Mouse (Mus musculus) intestine, embryonic 15.5 days (tissue): ENCODE measurements around the gene Elovl6. TPM values are rescaled to one million over a fixed set of nuclear protein-coding genes. Genes with fewer than 3 reads are reported as not detected.
A peak's percentile ranks its signal among the peaks of the same experiment; 100 is the strongest.

Source experiments
- ATAC-seq: fragments of 200-750 bp; cut with Nextera tagmentation; 2 replicates; pipeline ENCODE4 v1.8.0; 2017; ENCODE audit warnings: moderate TSS enrichment, moderate library complexity
- H3K27ac ChIP-seq: fragments of 300-500 bp; sonication (generic); 2 replicates; pipeline ENCODE4 v1.5.1; 2015; ENCODE audit warnings: mild to moderate bottlenecking, inconsistent platforms
- H3K27me3 ChIP-seq: fragments of 300-500 bp; sonication (generic); replicated peaks from 2 replicates; pipeline ENCODE4 v1.6.1; 2015; ENCODE audit warnings: inconsistent platforms
- H3K36me3 ChIP-seq: fragments of 300-500 bp; sonication (generic); 2 replicates; pipeline ENCODE4 v1.6.1; 2015; ENCODE audit warnings: inconsistent platforms
- H3K4me1 ChIP-seq: fragments of 300-500 bp; sonication (generic); replicated peaks from 2 replicates; pipeline ENCODE4 v1.6.1; 2015; ENCODE audit warnings: inconsistent platforms
- H3K4me2 ChIP-seq: fragments of 300-500 bp; sonication (generic); replicated peaks from 2 replicates; pipeline ENCODE4 v1.6.1; 2015; ENCODE audit warnings: mild to moderate bottlenecking, inconsistent platforms
- H3K4me3 ChIP-seq: fragments of 300-500 bp; sonication (generic); replicated peaks from 2 replicates; pipeline ENCODE4 v1.5.1; 2015; ENCODE audit warnings: inconsistent platforms
- H3K9ac ChIP-seq: fragments of 300-500 bp; sonication (generic); 2 replicates; pipeline ENCODE4 v1.6.1; 2015; ENCODE audit warnings: inconsistent platforms
- H3K9me3 ChIP-seq: fragments of 300-500 bp; sonication (generic); 2 replicates; pipeline ENCODE4 v1.6.1; 2016; ENCODE audit warnings: inconsistent platforms
- WGBS: fragments of 180-500 bp; shearing (Covaris S2); methylation state at CpG from one replicate; pipeline ENCODE4 v1.1.7; 2015; 5-methylcytosine and 5-hydroxymethylcytosine counted together
- polyA plus RNA-seq: library from polyadenylated mRNA; unstranded; fragments of >200 nt; fragmentation: Nextera tagmentation; extraction: Ambion mirVana; gene quantifications from 2 replicates; pipeline ENCODE4 v1.2.1, GENCODE M21; 2015

The Elovl6 gene
- polyA plus RNA-seq, 1 experiment from 2014 or later = 46.4 TPM

GRCm38 (mm10) chr3:129656540-129656939 is 124.4 kb downstream of the Elovl6 start:
- Histone ChIP-seq H3K9me3 (no peaks in the 10 kb centered on the region), H3K27ac (no peak overlapping the region), H3K36me3 (no peaks in the 10 kb centered on the region), H3K4me2 (no peak overlapping the region), H3K4me3 (no peak overlapping the region), H3K27me3 (no peaks in the 10 kb centered on the region), H3K4me1 (no peaks in the 10 kb centered on the region), H3K9ac (no peak overlapping the region)
- no peak for ATAC-seq
- WGBS = 78% methylated on average over 4 of the region's 4 CpGs

- Histone ChIP-seq H3K4me2 (no peak overlapping the region), H3K9ac (no peak overlapping the region), H3K4me3 (no peak overlapping the region), H3K4me1 (no peaks in the 10 kb centered on the region), H3K36me3 (no peaks in the 10 kb centered on the region), H3K9me3 (no peaks in the 10 kb centered on the region), H3K27me3 (no peaks in the 10 kb centered on the region), H3K27ac (no peak overlapping the region)
- no peak for ATAC-seq
- 86% methylated on average over 9 of the region's 9 CpGs for WGBS
These were observed 125.1 kb downstream of the Elovl6 start for GRCm38 (mm10) chr3:129657222-129657621.

GRCm38 (mm10) chr3:129657775-129658174 is 125.6 kb downstream of the Elovl6 start:
- H3K9me3 ChIP-seq = no peaks in the 10 kb centered on the region
- no peak overlapping the region for H3K4me3 ChIP-seq
- WGBS = 84% methylated on average over 11 of the region's 11 CpGs
- no peaks in the 10 kb centered on the region for H3K4me1 ChIP-seq
- H3K36me3 ChIP-seq = no peaks in the 10 kb centered on the region
- no peak overlapping the region for H3K4me2 ChIP-seq
- no peak for ATAC-seq
- H3K9ac ChIP-seq = no peak overlapping the region
- no peak overlapping the region for H3K27ac ChIP-seq
- no peaks in the 10 kb centered on the region for H3K27me3 ChIP-seq

GRCm38 (mm10) chr3:129658776-129659175 is 126.6 kb downstream of the Elovl6 start:
- Histone ChIP-seq H3K27ac (no peak overlapping the region), H3K4me1 (no peaks in the 10 kb centered on the region), H3K9me3 (no peaks in the 10 kb centered on the region), H3K4me2 (no peak overlapping the region), H3K36me3 (no peaks in the 10 kb centered on the region), H3K4me3 (no peak overlapping the region), H3K27me3 (no peaks in the 10 kb centered on the region), H3K9ac (no peak overlapping the region)
- WGBS = 89% methylated on average over 7 of the region's 7 CpGs
- ATAC-seq = no peak

- Histone ChIP-seq H3K4me2 (no peak overlapping the region), H3K4me1 (no peaks in the 10 kb centered on the region), H3K4me3 (no peak overlapping the region), H3K27me3 (no peaks in the 10 kb centered on the region), H3K27ac (no peak overlapping the region), H3K36me3 (no peaks in the 10 kb centered on the region), H3K9me3 (no peaks in the 10 kb centered on the region), H3K9ac (no peak overlapping the region)
- no peak for ATAC-seq
- 93% methylated on average over 1 of the region's 2 CpGs for WGBS
These were observed 131.8 kb downstream of the Elovl6 start for GRCm38 (mm10) chr3:129663906-129664305.

DNA sequence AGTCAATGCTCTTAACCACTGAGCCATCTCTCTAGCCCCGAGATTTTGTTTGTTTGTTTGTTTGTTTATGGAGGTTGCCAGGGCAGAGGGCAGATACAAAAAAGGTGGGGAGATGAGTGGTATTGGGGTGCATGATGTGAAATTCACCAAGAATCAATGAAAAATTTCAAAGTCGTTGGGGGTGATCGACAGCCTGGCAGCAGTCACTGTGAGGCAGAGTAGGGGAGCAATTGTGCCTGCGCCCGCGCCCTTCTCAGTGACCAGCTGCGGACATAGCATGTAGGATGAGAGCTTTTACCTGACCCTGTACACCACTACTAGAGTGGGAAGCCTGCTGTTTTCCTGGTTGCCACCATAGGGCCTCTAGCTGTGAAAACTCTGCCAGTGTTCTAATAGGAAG is 143.8 kb downstream of the Elovl6 start:
- H3K27me3 ChIP-seq = no peaks in the 10 kb centered on the region
- no peak overlapping the region for H3K4me3 ChIP-seq
- no peak for ATAC-seq
- WGBS = 92% methylated on average over 7 of the region's 7 CpGs
- H3K4me2 ChIP-seq = no peak overlapping the region
- H3K4me1 ChIP-seq = no peaks in the 10 kb centered on the region
- H3K27ac ChIP-seq = no peak overlapping the region
- H3K9me3 ChIP-seq = no peaks in the 10 kb centered on the region
- H3K9ac ChIP-seq = no peak overlapping the region
- H3K36me3 ChIP-seq = no peaks in the 10 kb centered on the region

GRCm38 (mm10) chr3:129680258-129680657 is 148.1 kb downstream of the Elovl6 start:
- Histone ChIP-seq H3K9me3 (no peaks in the 10 kb centered on the region), H3K27ac (no peak overlapping the region), H3K4me1 (no peaks in the 10 kb centered on the region), H3K27me3 (no peaks in the 10 kb centered on the region), H3K36me3 (no peaks in the 10 kb centered on the region), H3K9ac (no peak overlapping the region), H3K4me2 (no peak overlapping the region), H3K4me3 (no peak overlapping the region)
- ATAC-seq = no peak
- WGBS = 68% methylated on average over 5 of the region's 5 CpGs

GRCm38 (mm10) chr3:129681841-129682240 is 149.7 kb downstream of the Elovl6 start:
- Histone ChIP-seq H3K9ac (no peak overlapping the region), H3K4me3 (no peak overlapping the region), H3K27ac (no peak overlapping the region), H3K9me3 (no peaks in the 10 kb centered on the region), H3K27me3 (no peaks in the 10 kb centered on the region), H3K36me3 (no peaks in the 10 kb centered on the region), H3K4me1 (no peaks in the 10 kb centered on the region), H3K4me2 (no peak overlapping the region)
- no peak for ATAC-seq
- WGBS = 53% methylated on average over 4 of the region's 4 CpGs

DNA sequence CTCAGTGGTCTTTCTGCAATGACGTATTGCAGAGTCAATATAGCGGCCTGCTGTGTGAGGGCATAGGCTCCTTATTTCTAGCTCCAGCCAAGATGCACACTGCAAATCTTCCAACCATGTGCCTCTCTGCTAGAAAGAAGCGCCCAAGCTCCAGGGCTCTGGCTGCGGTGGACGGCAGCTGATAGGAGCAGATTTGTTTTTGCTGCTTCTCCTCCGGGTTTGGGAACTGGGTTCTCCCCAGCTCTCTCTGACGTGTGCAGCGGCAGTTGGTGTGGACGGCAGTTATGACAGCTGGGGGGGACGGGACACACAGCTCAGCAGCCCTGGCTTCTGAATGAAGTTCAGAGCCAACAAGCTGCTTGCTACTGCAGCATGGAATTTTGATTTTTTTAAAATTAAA is 150.2 kb downstream of the Elovl6 start:
- Histone ChIP-seq H3K36me3 (no peaks in the 10 kb centered on the region), H3K27ac (no peak overlapping the region), H3K4me2 (no peak overlapping the region), H3K4me1 (no peaks in the 10 kb centered on the region), H3K4me3 (no peak overlapping the region), H3K9ac (no peak overlapping the region), H3K9me3 (no peaks in the 10 kb centered on the region), H3K27me3 (no peaks in the 10 kb centered on the region)
- WGBS = 67% methylated on average over 10 of the region's 10 CpGs
- no peak for ATAC-seq

GRCm38 (mm10) chr3:129683060-129683679 is 151.0 kb downstream of the Elovl6 start:
- Histone ChIP-seq H3K4me1 (no peaks in the 10 kb centered on the region), H3K27me3 (no peaks in the 10 kb centered on the region), H3K27ac (no peak overlapping the region), H3K9ac (no peak overlapping the region), H3K4me2 (no peak overlapping the region), H3K9me3 (no peaks in the 10 kb centered on the region), H3K36me3 (no peaks in the 10 kb centered on the region), H3K4me3 (no peak overlapping the region)
- ATAC-seq = no peak
- 90% methylated on average over 10 of the region's 10 CpGs for WGBS

DNA sequence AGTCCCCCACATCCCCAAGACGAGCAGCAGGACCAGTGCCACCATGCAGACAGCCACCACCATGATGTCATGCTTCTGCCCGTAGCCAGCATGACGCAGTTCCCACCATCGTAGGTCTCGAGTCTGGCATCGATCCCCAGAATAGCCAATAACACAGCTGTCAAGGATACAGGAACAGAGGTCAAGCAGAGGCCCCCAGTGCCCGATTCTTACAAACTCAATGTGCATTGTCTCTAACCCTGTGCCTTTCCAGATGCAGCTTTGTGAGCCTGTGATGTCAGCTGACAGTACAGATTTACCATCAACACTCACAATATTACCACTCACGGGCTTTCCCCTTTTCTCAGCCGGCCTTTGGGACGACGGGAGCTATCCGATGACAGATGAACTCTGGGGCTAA is 154.0 kb downstream of the Elovl6 start:
- H3K4me1 ChIP-seq = no peaks in the 10 kb centered on the region
- H3K27ac ChIP-seq = no peak overlapping the region
- H3K9me3 ChIP-seq = no peaks in the 10 kb centered on the region
- no peaks in the 10 kb centered on the region for H3K36me3 ChIP-seq
- H3K9ac ChIP-seq = no peak overlapping the region
- 78% methylated on average over 12 of the region's 12 CpGs for WGBS
- ATAC-seq = no peak
- no peak overlapping the region for H3K4me3 ChIP-seq
- no peak overlapping the region for H3K4me2 ChIP-seq
- no peaks in the 10 kb centered on the region for H3K27me3 ChIP-seq

- Histone ChIP-seq H3K9me3 (no peaks in the 10 kb centered on the region), H3K27me3 (no peaks in the 10 kb centered on the region), H3K4me1 (no peaks in the 10 kb centered on the region), H3K27ac (no peak overlapping the region), H3K4me3 (no peak overlapping the region), H3K9ac (no peak overlapping the region), H3K4me2 (no peak overlapping the region), H3K36me3 (no peaks in the 10 kb centered on the region)
- WGBS = 59% methylated on average over 8 of the region's 8 CpGs
- peak; percentile 61; the same call in 1 of the 2 replicates for ATAC-seq
These were observed 154.7 kb downstream of the Elovl6 start for GRCm38 (mm10) chr3:129686698-129687333.

GRCm38 (mm10) chr3:129687429-129687828 is 155.3 kb downstream of the Elovl6 start:
- no peak for ATAC-seq
- H3K27me3 ChIP-seq = no peaks in the 10 kb centered on the region
- no peaks in the 10 kb centered on the region for H3K9me3 ChIP-seq
- H3K4me2 ChIP-seq = no peak overlapping the region
- no peak overlapping the region for H3K9ac ChIP-seq
- no peak overlapping the region for H3K4me3 ChIP-seq
- H3K27ac ChIP-seq = no peak overlapping the region
- H3K36me3 ChIP-seq = no peaks in the 10 kb centered on the region
- no peaks in the 10 kb centered on the region for H3K4me1 ChIP-seq
- 70% methylated on average over 5 of the region's 5 CpGs for WGBS
